Mouse (Mus musculus) myocyte (in vitro differentiated cells): ENCODE measurements at regions not wholly inside any gene's neighbourhood (a gene's known extent, or its start where the extent isn't known, plus 50 kb on each side); places are given as distances from the start of the nearest gene placed in this dataset.

Experiments used
- CEBPB ChIP-seq: IDR thresholded peaks from 2 replicates; pipeline ENCODE4 v1.6.1; 2011; ENCODE audit warnings: mild to moderate bottlenecking, moderate library complexity; ENCODE audit not compliant: poor library complexity, insufficient read depth, severe bottlenecking
- MAX ChIP-seq: IDR thresholded peaks from one replicate; pipeline ENCODE4 v1.6.1; 2011; ENCODE audit warnings: low read depth, mild to moderate bottlenecking, control low read depth
- MYOD1 ChIP-seq, 3 experiments: IDR thresholded peaks; one replicate each; pipeline ENCODE4 v1.6.1; 2011; ENCODE audit warnings: control low read depth in 2 of 3, low read depth in 2 of 3, mild to moderate bottlenecking in 2 of 3, moderate library complexity in 1 of 3; ENCODE audit not compliant: insufficient read length in 2 of 3, control insufficient read depth in 1 of 3
- POLR2A ChIP-seq: IDR thresholded peaks from one replicate; pipeline ENCODE4 v1.6.1; 2011; ENCODE audit warnings: low read depth, mild to moderate bottlenecking, control low read depth, moderate library complexity; ENCODE audit not compliant: insufficient read length
- POLR2AphosphoS2 ChIP-seq: IDR thresholded peaks from one replicate; pipeline ENCODE4 v1.6.1; 2011; ENCODE audit warnings: low read depth, control low read depth; ENCODE audit not compliant: insufficient read length
- SRF ChIP-seq: IDR thresholded peaks from one replicate; pipeline ENCODE4 v1.6.1; 2011; ENCODE audit warnings: low read depth; ENCODE audit not compliant: control insufficient read depth, insufficient read length
- TCF12 ChIP-seq: IDR thresholded peaks from one replicate; pipeline ENCODE4 v1.6.1; 2011; ENCODE audit warnings: mild to moderate bottlenecking, control low read depth; ENCODE audit not compliant: poor library complexity, insufficient read depth, severe bottlenecking
- TCF3 ChIP-seq: IDR thresholded peaks from one replicate; pipeline ENCODE4 v1.6.1; 2011; ENCODE audit warnings: low read depth, control low read depth; ENCODE audit not compliant: insufficient read length
- USF1 ChIP-seq: IDR thresholded peaks from one replicate; pipeline ENCODE4 v1.6.1; 2011; ENCODE audit warnings: low read depth, mild to moderate bottlenecking, control low read depth, moderate library complexity

- TF ChIP-seq SRF, result no peak
- no peak for TF ChIP-seq POLR2A
- no peak for TF ChIP-seq POLR2AphosphoS2
- no peak for TF ChIP-seq MYOD1 (IDR thresholded peaks at IDR 0.05; ENCODE audit: control insufficient read depth in 1 of 3, insufficient read length in 2 of 3, low read depth in 2 of 3)
- TF ChIP-seq TCF12, result no peak
- no peak for TF ChIP-seq MAX
- no peak for TF ChIP-seq CEBPB
- TF ChIP-seq TCF3, result no peak
- no peak for TF ChIP-seq USF1
Observed at GRCm38 (mm10) chr6:147861116-147861515, 185.9 kb upstream of the Far2 start.
